15 mouse cellular contexts compared by ENCODE assay signal in the genomic region with DNA sequence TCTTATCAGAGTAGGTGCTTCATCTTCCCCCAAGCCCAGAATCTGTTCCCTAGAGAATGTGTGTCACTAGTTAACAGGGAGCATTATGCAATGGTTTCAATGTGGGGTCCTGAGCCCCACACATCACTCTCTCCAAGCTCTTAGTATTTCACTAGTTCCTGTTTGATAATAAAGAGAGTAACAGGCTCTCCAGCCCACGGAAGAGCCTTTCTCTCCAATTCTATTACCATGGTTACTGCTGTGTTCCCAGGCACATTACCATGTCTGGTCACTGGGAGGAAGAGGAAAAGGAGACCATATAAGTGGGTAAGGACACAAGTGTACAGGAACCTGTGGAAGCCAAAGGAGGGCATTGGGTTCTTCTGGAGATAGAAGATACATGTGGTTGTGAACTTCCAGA. TPM values are rescaled to one million over a fixed set of nuclear protein-coding genes. Genes with fewer than 3 reads are reported as not detected.
"Had no signal": no experiment of that assay in that cellular context is flagged by ENCODE, and none has a peak within 500 bp of the region (broad histone marks: within the 10 kb centered on the region; RNA-seq: fewer than 3 reads in every experiment).

No protein-coding gene starts in this region.

- ATAC-seq: intestine, embryonic 15.5 days; liver, embryonic 12.5 days had no signal

- DNase-seq: kidney, adult 18-20 months; kidney, adult 9 months; kidney, postnatal 14 days; kidney, postnatal 4 days; liver; lung, adult 18-20 months; lung, postnatal 14 days; lung, postnatal 4 days; midbrain, embryonic 14.5 days; thymus, adult 18-20 months; thymus, postnatal 36 days had no signal

RNA-seq across cellular contexts. Expression of gene Sox11, which starts 19.0 kb away (rescaled TPM):
- total RNA-seq: megakaryocyte progenitor cell, adult 5-6 weeks; megakaryocyte-erythroid progenitor cell, adult 5-6 weeks had no signal
